ENCODE assay signal across 7 mouse cellular contexts in the genomic region with DNA sequence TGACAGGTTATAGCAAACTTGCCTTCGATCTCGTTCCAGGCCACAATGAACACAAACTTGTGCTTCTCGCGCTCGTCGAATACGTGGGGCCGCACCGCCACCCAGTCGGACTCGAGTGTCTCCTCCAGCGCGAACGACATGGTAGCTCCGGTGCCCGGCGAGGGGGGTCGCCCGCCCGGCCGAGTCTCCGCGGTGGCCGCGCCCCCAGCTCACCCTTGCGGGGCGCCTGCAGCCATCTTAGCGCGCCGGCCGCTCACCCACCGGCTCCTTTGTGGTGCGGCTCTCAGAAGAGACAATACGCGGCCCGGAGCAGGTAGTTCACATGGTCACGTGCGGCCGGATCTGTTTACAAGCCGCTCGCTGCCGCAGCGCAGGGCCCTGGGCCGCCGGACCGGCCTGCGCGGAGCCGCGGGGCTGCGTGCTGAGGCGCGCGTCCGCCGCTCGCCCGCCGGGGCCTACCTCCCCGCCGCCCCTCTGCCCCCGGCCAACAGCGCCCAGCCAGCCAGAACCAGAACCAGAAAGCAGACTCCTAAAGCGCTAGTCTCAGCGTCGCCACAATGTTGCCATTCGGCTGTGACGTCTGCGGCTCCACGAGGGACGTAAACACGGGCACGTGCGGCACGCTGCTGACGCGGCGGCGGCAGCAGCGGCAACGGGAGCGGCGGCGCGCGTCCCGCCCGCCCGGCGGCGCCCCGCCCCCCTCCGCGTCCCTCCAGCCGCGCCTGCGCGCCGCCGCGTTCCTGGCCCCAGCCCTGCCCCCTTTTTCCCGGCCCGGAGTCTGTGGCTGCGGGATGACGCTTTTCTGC. TPM values are rescaled to one million over a fixed set of nuclear protein-coding genes. Genes with fewer than 3 reads are reported as not detected.
A peak's percentile ranks its signal among the peaks of the same experiment; 100 is the strongest.
DNase-seq lines count a peak whose midpoint lies in the region; ATAC-seq lines count a peak whose summit lies in the region.

Gene Jmy, minus strand, starts transcription at position 642 of the 806 bp plus-strand sequence.

- peak within 1 kb of the TSS; percentile 95 for H3K27ac ChIP-seq in intestine, embryonic 16.5 days (ENCODE audit: low read length)
- peak within 1 kb of the TSS; percentile 90 for H3K27ac ChIP-seq in midbrain, embryonic 11.5 days (ENCODE audit: low read depth, low read length)

- peak within 1 kb of the TSS; percentile 83 for H3K4me3 ChIP-seq in intestine, embryonic 16.5 days (ENCODE audit: low read length)
- H3K4me3 ChIP-seq in midbrain, embryonic 11.5 days (ENCODE audit: low read depth, low read length) = peak within 1 kb of the TSS; percentile 94

- under 1% methylated on average over 102 of the region's 105 CpGs for WGBS in intestine, embryonic 16.5 days
- WGBS in midbrain, embryonic 11.5 days = under 1% methylated on average over 101 of the region's 105 CpGs

- intact Hi-C loops in gastrocnemius, postnatal 36 days (cut with DNase I) = loop anchor here (10.0 kb wide), 1 partner anchor 185 kb away; no protein-coding TSS in a partner anchor
- intact Hi-C loops in left cerebral cortex, postnatal 36 days (cut with DNase I) = loop anchor here (2.0 to 5.0 kb wide), 2 partner anchors 113 to 197 kb away; no protein-coding TSS in a partner anchor

- peak within 1 kb of the TSS; percentile 87 for H3K4me2 ChIP-seq in intestine, embryonic 16.5 days (ENCODE audit: low read depth, low read length)
- H3K4me2 ChIP-seq in midbrain, embryonic 11.5 days = peak within 1 kb of the TSS; percentile 87

- no peaks in the 10 kb centered on the region for H3K36me3 ChIP-seq in intestine, embryonic 16.5 days (ENCODE audit: control insufficient read depth, insufficient read depth, low read length)
- H3K36me3 ChIP-seq in midbrain, embryonic 11.5 days (ENCODE audit: control insufficient read depth, insufficient read depth, low read length) = no peaks in the 10 kb centered on the region

- DNase-seq in adrenal gland, adult 18-20 months (ENCODE audit: low spot score in 2 of 2) = peak; percentile 86
- peak; percentile 94 for DNase-seq in embryo, embryonic 11 days
- peak; percentile 77 to 78 for DNase-seq in gastrocnemius, postnatal 36 days
- peak; percentile 87 to 88 for DNase-seq in left cerebral cortex, postnatal 36 days (ENCODE audit: low spot score in 2 of 2)
- peak; percentile 98 for DNase-seq in midbrain, embryonic 11.5 days (ENCODE audit: low spot score, missing footprints)
- DNase-seq in skeletal muscle tissue, adult 2 months (ENCODE audit: low read depth, low spot score) = peak; percentile 81

- H3K9ac ChIP-seq in intestine, embryonic 16.5 days (ENCODE audit: low read depth, low read length) = peak within 1 kb of the TSS; percentile 91
- peak within 1 kb of the TSS; percentile 93 for H3K9ac ChIP-seq in midbrain, embryonic 11.5 days (ENCODE audit: low read length)

- peaks cover 11% of the 10 kb centered on the region for H3K4me1 ChIP-seq in intestine, embryonic 16.5 days (ENCODE audit: control insufficient read depth, insufficient read depth, low read length)
- peaks cover 9% of the 10 kb centered on the region for H3K4me1 ChIP-seq in midbrain, embryonic 11.5 days (ENCODE audit: control insufficient read depth, insufficient read depth, low read length)

- no peaks in the 10 kb centered on the region for H3K9me3 ChIP-seq in intestine, embryonic 16.5 days (ENCODE audit: control insufficient read depth, low read length)
- H3K9me3 ChIP-seq in midbrain, embryonic 11.5 days (ENCODE audit: control insufficient read depth, low read length) = no peaks in the 10 kb centered on the region

- peak; percentile 92 for ATAC-seq in intestine, embryonic 16.5 days
- peak; percentile 93 for ATAC-seq in midbrain, embryonic 11.5 days (ENCODE audit: low FRiP score)

- no peaks in the 10 kb centered on the region for H3K27me3 ChIP-seq in intestine, embryonic 16.5 days (replicated peaks; ENCODE audit: control insufficient read depth, insufficient read depth, low read length)
- no peaks in the 10 kb centered on the region for H3K27me3 ChIP-seq in midbrain, embryonic 11.5 days (ENCODE audit: control insufficient read depth, insufficient read depth, low read length)

RNA-seq across cellular contexts. Expression of gene Jmy, which starts in this region (rescaled TPM):
- total RNA-seq in adrenal gland, adult 18-20 months (2021) = 10 to 100 TPM; 37.0 to 51.1 TPM
- total RNA-seq in gastrocnemius, postnatal 36 days (2021) = 10 to 100 TPM; 23.5 to 26.7 TPM
- polyA plus RNA-seq in intestine, embryonic 16.5 days (2015; fragmentation: Nextera tagmentation; extraction: Ambion mirVana) = 1.9 and 2.2 TPM in 2 replicates
- 10 to 100 TPM; 42.3 to 43.3 TPM for total RNA-seq in left cerebral cortex, postnatal 36 days (2021)
- polyA plus RNA-seq in midbrain, embryonic 11.5 days (2014; fragmentation: Nextera tagmentation; extraction: Ambion mirVana) = 3.4 and 3.5 TPM in 2 replicates

Comparison
In these comparisons a context has a peak if more than half of its experiments do, and no peak if none do; other contexts are left out.
1. Peak in every context shown above with its lines: DNase-seq, ATAC-seq, H3K4me3 ChIP-seq and H3K27ac ChIP-seq.